Mouse (Mus musculus): Measurements from ENCODE around the gene Ywhae. TPM values are rescaled to one million over a fixed set of nuclear protein-coding genes. Genes with fewer than 3 reads are reported as not detected.
"Not testable (repeated sequence)": the region's sequence is repeated elsewhere in the genome, so short reads cannot be mapped to it uniquely, and the experiment has no call there.

Gene Ywhae
- 953 and 961 TPM in 2 replicates for polyA plus RNA-seq (2015; fragmentation: Nextera tagmentation; extraction: Ambion mirVana)

GRCm38 (mm10) chr11:75732434-75733226 is at the start of gene Ywhae:
Ywhae (plus strand) TSS chr11:75732869.
- peak; percentile 97 for ATAC-seq (ENCODE audit: borderline replicate concordance, extremely low read depth, low FRiP score, low TSS enrichment)
- WGBS: under 1% methylated on average over 58 of the region's 76 CpGs
- peak within 1 kb of the TSS; percentile 99 for H3K9ac ChIP-seq

GRCm38 (mm10) chr11:75684462-75684861 is 48.2 kb upstream of the Ywhae start:
- ATAC-seq (ENCODE audit: borderline replicate concordance, extremely low read depth, low FRiP score, low TSS enrichment): no peak
- H3K4me1 ChIP-seq: peaks cover 14% of the 10 kb centered on the region
- H3K36me3 ChIP-seq: peaks cover 26% of the 10 kb centered on the region

More at GRCm38 (mm10) chr11:75732434-75733226, at the start of gene Ywhae:
- Histone ChIP-seq H3K9me3 (no peaks in the 10 kb centered on the region), H3K36me3 (0 out of 2 replicates have a peak, but pooled peaks cover under 1% of the 10 kb centered on the region), H3K27me3 (no peaks in the 10 kb centered on the region), H3K4me1 (peaks cover 41% of the 10 kb centered on the region), H3K4me2 (peak within 1 kb of the TSS; percentile 75), H3K27ac (peak within 1 kb of the TSS; percentile 97), H3K4me3 (peak within 1 kb of the TSS; percentile 90)

GRCm38 (mm10) chr11:75684956-75685355 is 47.7 kb upstream of the Ywhae start:
- Histone ChIP-seq H3K36me3 (peaks cover 26% of the 10 kb centered on the region), H3K4me1 (peaks cover 14% of the 10 kb centered on the region), H3K4me2 (no peak overlapping the region), H3K4me3 (no peak overlapping the region), H3K9ac (no peak overlapping the region), H3K27ac (no peak overlapping the region), H3K9me3 (no peaks in the 10 kb centered on the region), H3K27me3 (no peaks in the 10 kb centered on the region)
- ATAC-seq (ENCODE audit: borderline replicate concordance, extremely low read depth, low FRiP score, low TSS enrichment): no peak
- 72% methylated on average over 2 of the region's 2 CpGs for WGBS

More at GRCm38 (mm10) chr11:75684462-75684861, 48.2 kb upstream of the Ywhae start:
- no peak overlapping the region for H3K4me2 ChIP-seq
- 92% methylated on average over 5 of the region's 5 CpGs for WGBS
- H3K9me3 ChIP-seq: no peaks in the 10 kb centered on the region
- no peak overlapping the region for H3K4me3 ChIP-seq
- no peak overlapping the region for H3K9ac ChIP-seq
- H3K27me3 ChIP-seq: no peaks in the 10 kb centered on the region
- no peak overlapping the region for H3K27ac ChIP-seq

GRCm38 (mm10) chr11:75687343-75687993 is 45.2 kb upstream of the Ywhae start:
- Histone ChIP-seq H3K4me2 (no peak overlapping the region), H3K9ac (no peak overlapping the region), H3K4me3 (no peak overlapping the region), H3K9me3 (no peaks in the 10 kb centered on the region), H3K27ac (no peak overlapping the region), H3K4me1 (no peaks in the 10 kb centered on the region), H3K27me3 (no peaks in the 10 kb centered on the region), H3K36me3 (peaks cover 44% of the 10 kb centered on the region)
- no peak for ATAC-seq (ENCODE audit: borderline replicate concordance, extremely low read depth, low FRiP score, low TSS enrichment)
- WGBS: 55% methylated on average over 2 of the region's 2 CpGs

- H3K36me3 ChIP-seq: peaks cover 45% of the 10 kb centered on the region
- H3K4me2 ChIP-seq: no peak overlapping the region
- H3K4me3 ChIP-seq: no peak overlapping the region
- no peak overlapping the region for H3K9ac ChIP-seq
- H3K27ac ChIP-seq: no peak overlapping the region
- H3K27me3 ChIP-seq: no peaks in the 10 kb centered on the region
- 75% methylated on average over 2 of the region's 2 CpGs for WGBS
- H3K4me1 ChIP-seq: no peaks in the 10 kb centered on the region
- ATAC-seq (ENCODE audit: borderline replicate concordance, extremely low read depth, low FRiP score, low TSS enrichment): no peak
- no peaks in the 10 kb centered on the region for H3K9me3 ChIP-seq
Observed at GRCm38 (mm10) chr11:75688132-75688531, 44.5 kb upstream of the Ywhae start.

- no peak for ATAC-seq (ENCODE audit: borderline replicate concordance, extremely low read depth, low FRiP score, low TSS enrichment)
- 86% methylated on average over 1 of the region's 1 CpGs for WGBS
- H3K4me3 ChIP-seq: no peak overlapping the region
- H3K27ac ChIP-seq: no peak overlapping the region
- no peaks in the 10 kb centered on the region for H3K9me3 ChIP-seq
- H3K9ac ChIP-seq: no peak overlapping the region
- H3K4me2 ChIP-seq: no peak overlapping the region
- no peaks in the 10 kb centered on the region for H3K4me1 ChIP-seq
- no peaks in the 10 kb centered on the region for H3K27me3 ChIP-seq
- H3K36me3 ChIP-seq: peaks cover 44% of the 10 kb centered on the region
Observed at GRCm38 (mm10) chr11:75689977-75690376, 42.7 kb upstream of the Ywhae start.

- no peaks in the 10 kb centered on the region for H3K9me3 ChIP-seq
- H3K27me3 ChIP-seq: no peaks in the 10 kb centered on the region
- no peak for ATAC-seq (ENCODE audit: borderline replicate concordance, extremely low read depth, low FRiP score, low TSS enrichment)
- H3K9ac ChIP-seq: no peak overlapping the region
- no peaks in the 10 kb centered on the region for H3K4me1 ChIP-seq
- H3K36me3 ChIP-seq: peaks cover 50% of the 10 kb centered on the region
- no peak overlapping the region for H3K4me2 ChIP-seq
- H3K4me3 ChIP-seq: no peak overlapping the region
- H3K27ac ChIP-seq: no peak overlapping the region
Observed at GRCm38 (mm10) chr11:75691047-75691446, 41.6 kb upstream of the Ywhae start.

- Histone ChIP-seq H3K36me3 (peaks cover 73% of the 10 kb centered on the region), H3K4me1 (no peaks in the 10 kb centered on the region), H3K27ac (no peak overlapping the region), H3K4me2 (no peak overlapping the region), H3K27me3 (no peaks in the 10 kb centered on the region), H3K4me3 (no peak overlapping the region), H3K9ac (no peak overlapping the region), H3K9me3 (no peaks in the 10 kb centered on the region)
- 90% methylated on average over 5 of the region's 5 CpGs for WGBS
- no peak for ATAC-seq (ENCODE audit: borderline replicate concordance, extremely low read depth, low FRiP score, low TSS enrichment)
Observed at GRCm38 (mm10) chr11:75693570-75693969, 39.1 kb upstream of the Ywhae start.

GRCm38 (mm10) chr11:75697464-75697863 is 35.2 kb upstream of the Ywhae start:
- not testable (repeated sequence) for H3K27ac ChIP-seq; H3K9ac ChIP-seq; H3K4me1 ChIP-seq; ATAC-seq (ENCODE audit: borderline replicate concordance, extremely low read depth, low FRiP score, low TSS enrichment); H3K9me3 ChIP-seq; H3K4me2 ChIP-seq; H3K27me3 ChIP-seq; H3K4me3 ChIP-seq
- WGBS: 92% methylated on average over 3 of the region's 3 CpGs
- H3K36me3 ChIP-seq: peaks cover 82% of the 10 kb centered on the region

- no peaks in the 10 kb centered on the region for H3K4me1 ChIP-seq
- H3K36me3 ChIP-seq: peaks cover 89% of the 10 kb centered on the region
- WGBS: 90% methylated on average over 5 of the region's 5 CpGs
- H3K27me3 ChIP-seq: no peaks in the 10 kb centered on the region
- H3K9ac ChIP-seq: no peak overlapping the region
- H3K27ac ChIP-seq: no peak overlapping the region
- no peak overlapping the region for H3K4me2 ChIP-seq
- no peaks in the 10 kb centered on the region for H3K9me3 ChIP-seq
- no peak for ATAC-seq (ENCODE audit: borderline replicate concordance, extremely low read depth, low FRiP score, low TSS enrichment)
- H3K4me3 ChIP-seq: no peak overlapping the region
Observed at GRCm38 (mm10) chr11:75700557-75700956, 32.1 kb upstream of the Ywhae start.

- Histone ChIP-seq H3K4me3 (no peak overlapping the region), H3K27me3 (no peaks in the 10 kb centered on the region), H3K9me3 (no peaks in the 10 kb centered on the region), H3K36me3 (peaks cover 89% of the 10 kb centered on the region), H3K4me1 (no peaks in the 10 kb centered on the region), H3K9ac (no peak overlapping the region), H3K4me2 (no peak overlapping the region), H3K27ac (no peak overlapping the region)
- 89% methylated on average over 6 of the region's 6 CpGs for WGBS
- no peak for ATAC-seq (ENCODE audit: borderline replicate concordance, extremely low read depth, low FRiP score, low TSS enrichment)
Observed at GRCm38 (mm10) chr11:75702761-75703160, 29.9 kb upstream of the Ywhae start.

GRCm38 (mm10) chr11:75703748-75704147 is 28.9 kb upstream of the Ywhae start:
- Histone ChIP-seq H3K27ac (no peak overlapping the region), H3K36me3 (peaks cover 81% of the 10 kb centered on the region)
- no peak for ATAC-seq (ENCODE audit: borderline replicate concordance, extremely low read depth, low FRiP score, low TSS enrichment)

More at GRCm38 (mm10) chr11:75703748-75704147, 28.9 kb upstream of the Ywhae start:
- no peaks in the 10 kb centered on the region for H3K4me1 ChIP-seq
- whole genome bisulfite sequencing: 89% methylated on average over 2 of the region's 2 CpGs
- no peaks in the 10 kb centered on the region for H3K27me3 ChIP-seq
- H3K4me2 ChIP-seq: no peak overlapping the region
- H3K9ac ChIP-seq: no peak overlapping the region
- H3K4me3 ChIP-seq: no peak overlapping the region
- H3K9me3 ChIP-seq: no peaks in the 10 kb centered on the region

Measured in lung, embryonic 15.5 days (tissue).